Mouse (Mus musculus) neural tube, embryonic 15.5 days (tissue): ENCODE measurements around the gene Hells. TPM values are rescaled to one million over a fixed set of nuclear protein-coding genes. Genes with fewer than 3 reads are reported as not detected.

Source experiments
- ATAC-seq: fragments of 200-750 bp; cut with Nextera tagmentation; 2 replicates; pipeline ENCODE4 v1.8.0; 2017; ENCODE audit warnings: mild to moderate bottlenecking, moderate TSS enrichment, moderate library complexity; ENCODE audit not compliant: low FRiP score
- H3K27ac ChIP-seq: fragments of 300-500 bp; sonication (generic); replicated peaks from 2 replicates; pipeline ENCODE4 v1.5.1; 2015; ENCODE audit warnings: mild to moderate bottlenecking, inconsistent platforms
- H3K27me3 ChIP-seq: fragments of 300-500 bp; sonication (generic); replicated peaks from 2 replicates; pipeline ENCODE4 v1.6.1; 2015; ENCODE audit warnings: inconsistent platforms
- H3K36me3 ChIP-seq: fragments of 300-500 bp; sonication (generic); 2 replicates; pipeline ENCODE4 v1.6.1; 2015; ENCODE audit warnings: inconsistent platforms
- H3K4me1 ChIP-seq: fragments of 300-500 bp; sonication (generic); 2 replicates; pipeline ENCODE4 v1.6.1; 2015; ENCODE audit warnings: inconsistent platforms
- H3K4me2 ChIP-seq: fragments of 300-500 bp; sonication (generic); 2 replicates; pipeline ENCODE4 v1.6.1; 2015; ENCODE audit warnings: inconsistent platforms, mild to moderate bottlenecking, moderate library complexity
- H3K4me3 ChIP-seq: fragments of 300-500 bp; sonication (generic); replicated peaks from 2 replicates; pipeline ENCODE4 v1.5.1; 2015; ENCODE audit warnings: mild to moderate bottlenecking, inconsistent platforms
- H3K9ac ChIP-seq: fragments of 300-500 bp; sonication (generic); replicated peaks from 2 replicates; pipeline ENCODE4 v1.6.1; 2015; ENCODE audit warnings: mild to moderate bottlenecking, inconsistent platforms
- H3K9me3 ChIP-seq: fragments of 300-500 bp; sonication (generic); replicated peaks from 2 replicates; pipeline ENCODE4 v1.6.1; 2016; ENCODE audit warnings: inconsistent platforms
- WGBS: fragments of 180-500 bp; shearing (Covaris S2); methylation state at CpG from one replicate; pipeline ENCODE4 v1.1.7; 2015; ENCODE audit warnings: mixed read lengths; 5-methylcytosine and 5-hydroxymethylcytosine counted together
- polyA plus RNA-seq: library from polyadenylated mRNA; unstranded; fragments of >200 nt; fragmentation: Nextera tagmentation; extraction: Ambion mirVana; gene quantifications from 2 replicates; pipeline ENCODE4 v1.2.1, GENCODE M21; 2015

Gene Hells
- polyA plus RNA-seq, 1 experiment from 2014 or later = 7.7 TPM

DNA sequence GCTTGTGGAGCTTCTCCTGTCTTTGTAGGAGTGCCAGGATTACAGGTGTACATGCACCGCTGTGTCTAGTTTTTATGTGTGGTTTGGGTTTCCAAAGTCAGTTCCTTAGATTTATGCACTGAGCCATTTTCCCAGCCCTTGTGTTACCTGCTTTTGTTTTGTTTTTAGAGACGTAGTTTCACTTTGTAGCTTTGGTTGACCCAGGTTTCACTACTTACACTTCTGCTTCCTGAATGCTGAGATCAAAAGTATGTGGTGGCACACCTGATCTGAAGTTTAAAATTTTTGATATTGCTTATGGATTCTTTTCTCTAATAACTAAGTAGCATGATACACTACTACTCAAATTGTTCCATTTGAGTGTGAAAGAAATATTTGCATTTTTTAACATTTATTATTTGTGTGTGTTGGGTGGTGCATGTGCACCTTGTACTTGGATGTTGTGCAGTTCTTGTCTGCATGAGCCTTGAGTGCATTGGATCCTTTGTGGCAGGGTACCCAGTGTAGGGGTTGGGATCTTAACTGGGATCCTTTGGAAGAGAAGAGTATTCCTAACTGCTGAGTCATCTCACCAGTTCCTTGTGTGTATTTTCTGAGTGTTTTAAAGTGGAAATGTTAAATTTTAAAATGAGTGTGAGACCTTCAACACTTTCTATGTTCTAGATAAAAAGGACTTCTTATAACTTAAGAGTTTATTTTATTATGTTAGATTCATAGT is 14.0 kb downstream of the Hells start:
- Histone ChIP-seq H3K27ac (no peak overlapping the region), H3K4me3 (no peak overlapping the region), H3K4me1 (no peaks in the 10 kb centered on the region), H3K27me3 (no peaks in the 10 kb centered on the region), H3K36me3 (peaks cover 6% of the 10 kb centered on the region), H3K9me3 (no peaks in the 10 kb centered on the region), H3K9ac (no peak overlapping the region), H3K4me2 (no peak overlapping the region)
- ATAC-seq = no peak
- WGBS = 91% methylated on average over 2 of the region's 2 CpGs

GRCm38 (mm10) chr19:38970741-38971140 is 40.0 kb downstream of the Hells start:
- Histone ChIP-seq H3K9me3 (no peaks in the 10 kb centered on the region), H3K27me3 (no peaks in the 10 kb centered on the region), H3K4me2 (no peak overlapping the region), H3K4me3 (no peak overlapping the region), H3K27ac (no peak overlapping the region), H3K9ac (no peak overlapping the region), H3K36me3 (peaks cover 8% of the 10 kb centered on the region), H3K4me1 (no peaks in the 10 kb centered on the region)
- WGBS = 91% methylated on average over 6 of the region's 6 CpGs
- no peak for ATAC-seq

DNA sequence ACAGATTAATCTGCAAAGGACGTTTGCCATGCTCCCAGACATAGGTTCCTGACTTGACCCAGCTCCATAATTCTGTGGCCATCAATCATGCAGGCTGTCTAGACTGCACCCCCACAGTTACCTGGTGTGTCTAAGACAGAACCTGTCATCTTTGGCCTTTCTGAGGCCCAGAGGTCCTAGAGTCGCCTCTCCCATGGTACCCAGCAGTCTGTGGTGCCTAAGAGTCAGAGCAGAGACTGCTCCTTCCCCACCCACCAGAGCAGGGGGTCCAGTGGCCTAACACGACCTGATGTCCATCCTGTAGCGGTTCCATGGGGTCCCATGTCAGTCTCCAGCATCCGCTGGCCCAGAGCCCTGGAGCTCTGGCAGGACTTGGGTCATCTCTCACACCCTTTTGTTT is 41.9 kb downstream of the Hells start:
- Histone ChIP-seq H3K27me3 (no peaks in the 10 kb centered on the region), H3K9ac (no peak overlapping the region), H3K9me3 (no peaks in the 10 kb centered on the region), H3K36me3 (peaks cover 8% of the 10 kb centered on the region), H3K4me1 (no peaks in the 10 kb centered on the region), H3K27ac (no peak overlapping the region), H3K4me3 (no peak overlapping the region), H3K4me2 (no peak overlapping the region)
- 78% methylated on average over 5 of the region's 5 CpGs for WGBS
- ATAC-seq = no peak

- Histone ChIP-seq H3K9ac (no peak overlapping the region), H3K4me2 (no peak overlapping the region), H3K4me1 (no peaks in the 10 kb centered on the region), H3K4me3 (no peak overlapping the region), H3K27ac (no peak overlapping the region), H3K9me3 (no peaks in the 10 kb centered on the region), H3K27me3 (no peaks in the 10 kb centered on the region), H3K36me3 (peaks cover 8% of the 10 kb centered on the region)
- no peak for ATAC-seq
- 64% methylated on average over 7 of the region's 7 CpGs for WGBS
Measured at GRCm38 (mm10) chr19:38973666-38974065, 43.0 kb downstream of the Hells start.

- Histone ChIP-seq H3K27ac (no peak overlapping the region), H3K4me1 (no peaks in the 10 kb centered on the region), H3K4me3 (no peak overlapping the region), H3K4me2 (no peak overlapping the region), H3K9ac (no peak overlapping the region), H3K36me3 (no peaks in the 10 kb centered on the region), H3K9me3 (no peaks in the 10 kb centered on the region), H3K27me3 (no peaks in the 10 kb centered on the region)
- ATAC-seq = no peak
Measured at GRCm38 (mm10) chr19:38976269-38976668, 45.6 kb downstream of the Hells start.

- 0% methylated on average over 1 of the region's 1 CpGs for WGBS
- no peak overlapping the region for H3K4me2 ChIP-seq
- H3K4me3 ChIP-seq = no peak overlapping the region
- no peak overlapping the region for H3K27ac ChIP-seq
- H3K27me3 ChIP-seq = no peaks in the 10 kb centered on the region
- H3K9ac ChIP-seq = no peak overlapping the region
- no peaks in the 10 kb centered on the region for H3K9me3 ChIP-seq
- ATAC-seq = no peak
- H3K36me3 ChIP-seq = no peaks in the 10 kb centered on the region
- H3K4me1 ChIP-seq = no peaks in the 10 kb centered on the region
Measured at GRCm38 (mm10) chr19:38981966-38982365, 51.3 kb downstream of the Hells start.

- H3K9me3 ChIP-seq = no peaks in the 10 kb centered on the region
- H3K36me3 ChIP-seq = no peaks in the 10 kb centered on the region
- H3K4me2 ChIP-seq = no peak overlapping the region
- H3K27ac ChIP-seq = no peak overlapping the region
- no peak overlapping the region for H3K4me3 ChIP-seq
- 87% methylated on average over 4 of the region's 4 CpGs for WGBS
- H3K9ac ChIP-seq = no peak overlapping the region
- H3K27me3 ChIP-seq = no peaks in the 10 kb centered on the region
- ATAC-seq = no peak
- no peaks in the 10 kb centered on the region for H3K4me1 ChIP-seq
Measured at GRCm38 (mm10) chr19:38998248-38998647, 67.5 kb downstream of the Hells start.

DNA sequence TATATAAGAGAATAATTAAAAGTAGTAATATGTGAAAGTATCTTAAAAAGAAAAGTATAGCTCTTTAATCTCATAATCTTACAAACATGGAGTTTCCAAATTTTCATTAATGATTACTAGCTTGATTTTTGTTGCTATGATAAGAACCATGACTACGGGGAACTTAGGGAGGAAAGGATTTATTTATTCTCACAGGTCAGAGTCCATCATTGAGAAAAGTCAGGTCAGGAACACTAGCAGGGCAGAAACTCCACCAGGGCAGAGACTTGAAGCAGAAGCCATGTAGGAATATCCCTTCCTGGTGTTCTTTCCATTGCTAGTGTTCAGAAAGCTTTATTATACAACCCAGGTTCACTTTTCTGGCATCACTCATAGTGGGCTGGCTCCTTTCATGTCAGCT is 68.0 kb downstream of the Hells start:
- Histone ChIP-seq H3K36me3 (no peaks in the 10 kb centered on the region), H3K27ac (no peak overlapping the region), H3K4me3 (no peak overlapping the region), H3K9ac (no peak overlapping the region), H3K4me1 (no peaks in the 10 kb centered on the region), H3K4me2 (no peak overlapping the region), H3K27me3 (no peaks in the 10 kb centered on the region), H3K9me3 (no peaks in the 10 kb centered on the region)
- 75% methylated on average over 1 of the region's 1 CpGs for WGBS
- ATAC-seq = no peak

- Histone ChIP-seq H3K9me3 (no peaks in the 10 kb centered on the region), H3K4me2 (no peak overlapping the region), H3K4me3 (no peak overlapping the region), H3K27me3 (no peaks in the 10 kb centered on the region), H3K27ac (no peak overlapping the region), H3K36me3 (no peaks in the 10 kb centered on the region), H3K4me1 (no peaks in the 10 kb centered on the region), H3K9ac (no peak overlapping the region)
- 92% methylated on average over 1 of the region's 1 CpGs for WGBS
- ATAC-seq = no peak
Measured at GRCm38 (mm10) chr19:39005132-39005531, 74.4 kb downstream of the Hells start.

GRCm38 (mm10) chr19:39006715-39007114 is 76.0 kb downstream of the Hells start, which contains the start of gene Cyp2c55:
TSS of gene Cyp2c55 (plus strand) at chr19:39007019.
- no peak for ATAC-seq
- Histone ChIP-seq H3K27me3 (no peaks in the 10 kb centered on the region), H3K36me3 (no peaks in the 10 kb centered on the region), H3K4me2 (no peak within 1 kb of the TSS), H3K4me1 (no peaks in the 10 kb centered on the region), H3K27ac (no peak within 1 kb of the TSS), H3K9me3 (no peaks in the 10 kb centered on the region), H3K9ac (no peak within 1 kb of the TSS), H3K4me3 (no peak within 1 kb of the TSS)
